Mouse (Mus musculus): ENCODE data around the gene Apon. TPM values are rescaled to one million over a fixed set of nuclear protein-coding genes. Genes with fewer than 3 reads are reported as not detected.
A peak's percentile ranks its signal among the peaks of the same experiment; 100 is the strongest.

Gene Apon
- polyA plus RNA-seq, 1 experiment from 2014 or later: 0.20 TPM

DNA sequence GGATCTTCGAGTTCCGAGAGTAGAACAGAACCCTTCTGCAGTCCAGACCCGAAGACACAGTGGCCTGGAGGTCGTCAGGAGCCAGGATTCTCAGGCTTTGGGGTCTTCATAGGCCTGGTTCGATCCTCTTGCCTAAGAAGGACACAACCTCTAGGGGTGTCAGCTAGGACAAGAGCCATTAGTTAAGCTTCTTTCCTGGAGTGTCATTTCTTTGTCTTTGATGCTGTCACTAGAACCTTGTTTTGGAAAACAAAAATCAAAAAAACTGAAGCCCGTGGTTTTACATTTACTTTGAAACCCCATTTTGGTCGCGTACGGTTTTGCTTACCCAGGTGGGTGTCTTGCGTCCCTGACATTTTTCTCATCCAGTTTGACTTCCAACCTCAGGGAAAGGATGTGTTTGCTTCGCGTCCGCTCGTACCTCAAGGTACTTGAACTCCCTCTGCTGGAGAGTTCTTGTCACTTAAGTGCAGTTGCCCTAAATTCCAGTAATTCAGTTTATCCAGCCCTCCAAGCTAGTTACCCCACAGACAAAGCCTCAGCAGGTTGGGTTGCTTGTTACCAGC, 21.4 kb upstream of the Apon start:
- H3K4me3 ChIP-seq: peak overlapping the region; percentile 82
- no peaks in the 10 kb centered on the region for H3K36me3 ChIP-seq
- no peaks in the 10 kb centered on the region for H3K9me3 ChIP-seq (replicated peaks)
- ATAC-seq (ENCODE audit: insufficient number of reproducible peaks, low FRiP score): peak; percentile 26
- peak overlapping the region; percentile 90 for H3K27ac ChIP-seq (ENCODE audit: poor library complexity, severe bottlenecking)
- peak overlapping the region; percentile 80 for H3K4me2 ChIP-seq
- WGBS: under 1% methylated on average over 14 of the region's 14 CpGs
- H3K4me1 ChIP-seq (replicated peaks): peaks cover 13% of the 10 kb centered on the region
- H3K27me3 ChIP-seq (replicated peaks): no peaks in the 10 kb centered on the region
- peak overlapping the region; percentile 93 for H3K9ac ChIP-seq

GRCm38 (mm10) chr10:128236321-128236720, 17.6 kb upstream of the Apon start:
- H3K36me3 ChIP-seq: peaks cover 24% of the 10 kb centered on the region
- H3K27ac ChIP-seq (ENCODE audit: poor library complexity, severe bottlenecking): no peak overlapping the region
- no peak overlapping the region for H3K4me3 ChIP-seq
- H3K4me2 ChIP-seq: no peak overlapping the region
- ATAC-seq (ENCODE audit: insufficient number of reproducible peaks, low FRiP score): no peak
- 75% methylated on average over 4 of the region's 4 CpGs for WGBS
- no peak overlapping the region for H3K9ac ChIP-seq
- no peaks in the 10 kb centered on the region for H3K9me3 ChIP-seq (replicated peaks)
- H3K27me3 ChIP-seq (replicated peaks): no peaks in the 10 kb centered on the region
- peaks cover 13% of the 10 kb centered on the region for H3K4me1 ChIP-seq (replicated peaks)

DNA sequence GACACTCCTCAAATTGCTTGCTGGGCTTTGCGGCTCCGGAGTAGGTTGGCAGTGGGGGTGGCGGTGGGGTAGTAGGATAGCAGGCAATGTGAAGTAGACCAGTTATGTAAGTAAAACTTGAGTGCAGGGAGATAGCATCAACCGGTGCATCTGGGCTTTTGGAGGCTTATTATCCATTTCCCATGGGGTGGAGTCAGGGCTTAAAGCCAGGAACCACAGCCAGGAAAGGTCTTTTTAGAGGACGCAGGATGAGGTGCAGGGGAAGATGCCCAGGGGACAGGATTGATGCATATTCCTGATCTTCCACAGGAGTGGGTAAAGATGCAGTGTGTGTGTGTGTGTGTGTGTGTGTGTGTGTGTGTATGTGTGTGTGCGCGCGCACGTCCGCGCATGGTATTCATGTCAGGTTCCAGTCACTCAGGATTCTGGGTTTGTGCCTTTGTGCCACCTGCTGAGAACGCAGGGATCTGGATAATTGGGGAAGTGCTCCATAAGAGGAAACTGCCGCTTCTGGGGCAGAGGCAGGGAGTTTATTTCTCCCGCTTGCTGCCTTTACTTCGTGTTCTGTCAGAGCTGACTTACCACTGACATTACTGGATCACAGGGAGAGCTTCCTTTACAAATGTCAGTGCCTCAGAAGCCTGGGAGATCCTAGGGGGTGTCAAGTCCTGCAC, 16.0 kb upstream of the Apon start:
- WGBS: 81% methylated on average over 15 of the region's 15 CpGs
- ATAC-seq (ENCODE audit: insufficient number of reproducible peaks, low FRiP score): no peak
- Histone ChIP-seq H3K36me3 (peaks cover 40% of the 10 kb centered on the region), H3K4me1 (replicated peaks) (peaks cover 10% of the 10 kb centered on the region), H3K4me3 (no peak overlapping the region), H3K9ac (no peak overlapping the region), H3K4me2 (no peak overlapping the region), H3K27me3 (replicated peaks) (no peaks in the 10 kb centered on the region), H3K27ac (ENCODE audit: poor library complexity, severe bottlenecking) (no peak overlapping the region), H3K9me3 (replicated peaks) (no peaks in the 10 kb centered on the region)

DNA sequence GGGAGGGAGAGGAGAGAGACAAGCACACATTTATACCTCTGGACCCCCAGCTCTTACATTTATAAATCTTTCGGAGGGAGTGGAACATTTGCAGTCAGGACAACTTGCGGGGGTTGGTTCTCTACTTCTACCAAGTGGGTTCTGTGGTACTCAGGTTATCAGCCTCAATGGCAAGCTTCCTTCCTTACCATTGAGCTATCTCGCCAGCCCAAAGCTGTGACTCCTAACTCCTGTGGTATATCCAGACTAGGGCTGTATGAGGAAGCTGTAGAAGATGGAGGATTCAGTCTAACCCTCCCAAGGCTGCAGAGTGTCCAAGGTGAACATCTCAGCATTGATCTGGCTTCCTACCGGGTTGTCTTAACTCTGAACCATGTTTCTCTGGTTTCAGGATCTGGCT, 14.8 kb upstream of the Apon start:
- Histone ChIP-seq H3K9me3 (replicated peaks) (no peaks in the 10 kb centered on the region), H3K4me2 (no peak overlapping the region), H3K9ac (no peak overlapping the region), H3K4me3 (no peak overlapping the region), H3K27me3 (replicated peaks) (no peaks in the 10 kb centered on the region), H3K36me3 (peaks cover 50% of the 10 kb centered on the region), H3K27ac (ENCODE audit: poor library complexity, severe bottlenecking) (no peak overlapping the region), H3K4me1 (replicated peaks) (peaks cover 11% of the 10 kb centered on the region)
- WGBS: 82% methylated on average over 4 of the region's 4 CpGs
- no peak for ATAC-seq (ENCODE audit: insufficient number of reproducible peaks, low FRiP score)

DNA sequence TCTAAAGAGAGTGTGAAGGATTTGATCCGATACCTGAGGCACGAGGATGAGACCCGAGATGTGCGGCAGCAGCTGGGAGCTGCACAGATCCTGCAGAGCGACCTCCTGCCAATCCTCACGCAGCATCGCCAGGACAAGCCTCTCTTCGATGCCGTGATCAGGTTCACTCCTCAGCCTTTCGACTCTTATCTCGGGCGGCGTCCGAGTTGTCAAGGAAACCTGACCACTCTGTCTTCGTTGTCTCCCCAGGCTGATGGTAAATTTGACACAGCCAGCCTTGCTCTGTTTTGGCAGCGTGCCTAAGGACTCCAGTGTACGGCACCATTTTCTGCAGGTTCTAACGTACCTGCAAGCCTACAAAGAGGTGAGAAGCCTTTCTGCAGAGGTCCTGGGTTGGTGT, 13.8 kb upstream of the Apon start:
- WGBS: 68% methylated on average over 18 of the region's 18 CpGs

DNA sequence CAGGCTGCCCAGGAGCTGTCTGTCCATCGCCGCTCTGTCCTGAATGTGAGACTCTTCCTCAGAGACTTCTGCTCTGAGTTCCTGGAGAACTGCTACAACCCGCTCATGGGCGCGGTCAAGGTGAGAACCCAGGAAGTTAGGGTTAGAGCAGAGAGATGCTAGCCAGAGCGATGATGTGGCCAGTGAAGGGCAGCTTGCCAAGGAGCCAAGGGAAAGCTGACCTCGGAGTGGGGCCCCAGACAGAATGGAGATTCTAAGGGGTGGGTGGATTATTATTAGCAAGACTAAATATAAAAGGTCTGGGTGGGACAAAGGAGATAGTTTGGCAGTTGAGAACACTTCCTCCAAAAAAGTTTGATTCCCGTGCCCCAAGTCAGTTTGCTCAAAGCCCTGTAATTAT, 10.6 kb upstream of the Apon start:
- H3K36me3 ChIP-seq: peaks cover 85% of the 10 kb centered on the region
- H3K4me1 ChIP-seq (replicated peaks): peaks cover 10% of the 10 kb centered on the region; the same call in 1 of the 2 replicates
- H3K27ac ChIP-seq (ENCODE audit: poor library complexity, severe bottlenecking): no peak overlapping the region
- ATAC-seq (ENCODE audit: insufficient number of reproducible peaks, low FRiP score): no peak
- no peaks in the 10 kb centered on the region for H3K27me3 ChIP-seq (replicated peaks)
- H3K4me2 ChIP-seq: no peak overlapping the region
- no peak overlapping the region for H3K4me3 ChIP-seq
- H3K9me3 ChIP-seq (replicated peaks): no peaks in the 10 kb centered on the region
- H3K9ac ChIP-seq: no peak overlapping the region
- 91% methylated on average over 8 of the region's 8 CpGs for WGBS

More for the DNA sequence above, 13.8 kb upstream of the Apon start:
- peaks cover 11% of the 10 kb centered on the region for H3K4me1 ChIP-seq (replicated peaks)
- H3K27ac ChIP-seq (ENCODE audit: poor library complexity, severe bottlenecking): no peak overlapping the region
- no peak overlapping the region for H3K4me2 ChIP-seq
- H3K9me3 ChIP-seq (replicated peaks): no peaks in the 10 kb centered on the region
- ATAC-seq (ENCODE audit: insufficient number of reproducible peaks, low FRiP score): no peak
- H3K27me3 ChIP-seq (replicated peaks): no peaks in the 10 kb centered on the region
- H3K9ac ChIP-seq: no peak overlapping the region
- no peak overlapping the region for H3K4me3 ChIP-seq
- peaks cover 60% of the 10 kb centered on the region for H3K36me3 ChIP-seq

GRCm38 (mm10) chr10:128244121-128244520, 9.8 kb upstream of the Apon start:
- Histone ChIP-seq H3K4me1 (replicated peaks) (peaks cover 10% of the 10 kb centered on the region; the same call in 1 of the 2 replicates), H3K27me3 (replicated peaks) (no peaks in the 10 kb centered on the region), H3K4me3 (no peak overlapping the region), H3K9me3 (replicated peaks) (no peaks in the 10 kb centered on the region), H3K4me2 (no peak overlapping the region), H3K27ac (ENCODE audit: poor library complexity, severe bottlenecking) (no peak overlapping the region), H3K36me3 (peaks cover 92% of the 10 kb centered on the region), H3K9ac (no peak overlapping the region)
- ATAC-seq (ENCODE audit: insufficient number of reproducible peaks, low FRiP score): no peak
- 92% methylated on average over 15 of the region's 15 CpGs for WGBS

- no peak overlapping the region for H3K9ac ChIP-seq
- H3K9me3 ChIP-seq (replicated peaks): no peaks in the 10 kb centered on the region
- peak; percentile 72; the same call in 1 of the 2 replicates for ATAC-seq (ENCODE audit: insufficient number of reproducible peaks, low FRiP score)
- 0 out of 2 replicates have a peak overlapping the region, but pooled peaks have one; percentile 15 for H3K4me3 ChIP-seq
- WGBS: 74% methylated on average over 17 of the region's 17 CpGs
- H3K36me3 ChIP-seq: peaks cover 97% of the 10 kb centered on the region
- H3K4me1 ChIP-seq (replicated peaks): peaks cover 10% of the 10 kb centered on the region; the same call in 1 of the 2 replicates
- peak overlapping the region; percentile 76 for H3K27ac ChIP-seq (ENCODE audit: poor library complexity, severe bottlenecking)
- no peaks in the 10 kb centered on the region for H3K27me3 ChIP-seq (replicated peaks)
- peak overlapping the region; percentile 42 for H3K4me2 ChIP-seq
Observed at GRCm38 (mm10) chr10:128247020-128247732, 6.7 kb upstream of the Apon start.

DNA sequence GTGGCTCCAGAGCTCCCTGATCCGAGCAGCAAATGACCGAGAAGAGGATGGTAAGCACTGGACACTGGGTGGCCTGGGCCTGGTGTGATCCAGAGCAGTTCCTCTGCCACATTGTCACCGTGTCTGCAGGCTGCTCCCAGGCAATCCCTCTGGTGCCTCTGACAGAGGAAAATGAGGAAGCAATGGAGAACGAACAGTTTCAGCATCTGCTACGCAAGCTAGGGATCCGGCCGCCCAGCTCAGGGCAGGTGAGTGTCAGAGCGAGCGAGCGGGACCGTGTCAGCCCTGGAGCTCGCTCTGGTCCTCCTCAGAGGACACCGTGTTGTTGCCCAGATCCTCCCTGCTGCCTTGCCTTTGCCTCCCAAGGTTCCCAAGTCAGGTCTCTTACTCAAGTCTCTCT, 3.3 kb upstream of the Apon start:
- H3K4me2 ChIP-seq: no peak overlapping the region
- ATAC-seq (ENCODE audit: insufficient number of reproducible peaks, low FRiP score): no peak
- no peak overlapping the region for H3K9ac ChIP-seq
- no peak overlapping the region for H3K4me3 ChIP-seq
- WGBS: 95% methylated on average over 13 of the region's 13 CpGs
- H3K9me3 ChIP-seq (replicated peaks): no peaks in the 10 kb centered on the region
- no peak overlapping the region for H3K27ac ChIP-seq (ENCODE audit: poor library complexity, severe bottlenecking)
- 0 out of 2 replicates have a peak, but pooled peaks cover 5% of the 10 kb centered on the region for H3K4me1 ChIP-seq (replicated peaks)
- H3K36me3 ChIP-seq: peaks cover 78% of the 10 kb centered on the region
- H3K27me3 ChIP-seq (replicated peaks): no peaks in the 10 kb centered on the region

DNA sequence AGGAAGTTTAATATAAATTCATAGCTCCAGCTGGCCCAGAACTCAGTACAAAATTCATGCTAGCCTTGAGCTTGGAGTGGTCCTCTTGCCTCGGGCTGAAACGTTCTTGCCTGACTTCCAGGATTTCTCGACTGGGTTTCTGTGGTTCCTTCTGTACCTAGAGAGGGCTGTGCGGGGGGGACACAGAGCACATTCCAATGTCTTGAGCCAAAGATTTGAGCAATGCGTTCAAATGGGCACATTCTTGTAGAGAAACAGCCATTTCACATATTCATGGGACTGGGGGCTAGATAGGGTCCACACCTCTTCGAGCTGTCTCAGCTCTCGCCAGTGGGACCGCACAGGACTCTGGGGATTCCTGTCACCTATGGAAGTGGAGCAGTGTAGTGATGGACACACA, 2.0 kb downstream of the Apon start:
- Histone ChIP-seq H3K4me3 (no peak overlapping the region), H3K36me3 (peaks cover 25% of the 10 kb centered on the region), H3K27ac (ENCODE audit: poor library complexity, severe bottlenecking) (no peak overlapping the region), H3K9me3 (replicated peaks) (no peaks in the 10 kb centered on the region), H3K4me2 (no peak overlapping the region), H3K27me3 (replicated peaks) (no peaks in the 10 kb centered on the region), H3K4me1 (replicated peaks) (no peaks in the 10 kb centered on the region), H3K9ac (no peak overlapping the region)
- WGBS: 85% methylated on average over 8 of the region's 8 CpGs
- no peak for ATAC-seq (ENCODE audit: insufficient number of reproducible peaks, low FRiP score)

DNA sequence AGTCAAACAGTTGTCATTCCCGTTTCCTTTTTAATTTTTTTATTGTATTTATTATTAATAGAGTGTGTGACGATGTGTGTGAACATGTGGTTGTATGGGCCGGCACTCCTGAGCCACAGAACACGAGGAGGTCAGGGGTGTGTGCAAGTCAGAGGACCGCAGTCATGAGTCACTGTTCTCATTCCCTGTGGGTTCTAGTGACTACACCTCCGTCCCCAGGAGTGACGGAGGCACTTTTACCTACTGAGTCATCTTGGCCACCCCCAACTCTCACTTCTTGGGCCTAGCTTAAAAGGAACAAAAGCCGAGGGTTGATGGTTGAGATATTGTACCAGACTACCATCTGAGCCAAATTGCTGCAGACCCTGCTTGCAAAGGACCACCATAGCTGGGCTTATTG, 2.4 kb downstream of the Apon start:
- 82% methylated on average over 8 of the region's 8 CpGs for WGBS
- H3K4me2 ChIP-seq: no peak overlapping the region
- H3K27me3 ChIP-seq (replicated peaks): no peaks in the 10 kb centered on the region
- peaks cover 21% of the 10 kb centered on the region for H3K36me3 ChIP-seq
- no peaks in the 10 kb centered on the region for H3K9me3 ChIP-seq (replicated peaks)
- no peak overlapping the region for H3K9ac ChIP-seq
- no peaks in the 10 kb centered on the region for H3K4me1 ChIP-seq (replicated peaks)
- no peak for ATAC-seq (ENCODE audit: insufficient number of reproducible peaks, low FRiP score)
- no peak overlapping the region for H3K4me3 ChIP-seq
- no peak overlapping the region for H3K27ac ChIP-seq (ENCODE audit: poor library complexity, severe bottlenecking)
